Mouse (Mus musculus) right cerebral cortex, postnatal 14 days (tissue): Measurements from ENCODE around the gene Atp5h.
A peak's percentile ranks its signal among the peaks of the same experiment; 100 is the strongest.

Experiments
- DNase-seq: peaks from one replicate; pipeline ENCODE4 v3.0.0; 2022

Gene Atp5h

GRCm38 (mm10) chr11:115435596-115436337 is 16.0 kb upstream of the Atp5h start:
- no peak for DNase-seq

- no peak for DNase-seq
Measured at GRCm38 (mm10) chr11:115433342-115433741, 13.6 kb upstream of the Atp5h start.

- DNase-seq, result no peak
Measured at GRCm38 (mm10) chr11:115432814-115433213, 13.1 kb upstream of the Atp5h start.

- no peak for DNase-seq
Measured at GRCm38 (mm10) chr11:115430561-115430960, 10.8 kb upstream of the Atp5h start.

- peak; percentile 53 for DNase-seq
Measured at GRCm38 (mm10) chr11:115429307-115429706, 9.5 kb upstream of the Atp5h start.

- DNase-seq, result peak; percentile 71
Measured at GRCm38 (mm10) chr11:115427482-115428331, 7.9 kb upstream of the Atp5h start.

GRCm38 (mm10) chr11:115425671-115426070 is 5.9 kb upstream of the Atp5h start:
- no peak for DNase-seq

GRCm38 (mm10) chr11:115424666-115425065 is 4.9 kb upstream of the Atp5h start:
- DNase-seq, result no peak

- DNase-seq, result no peak
Measured at GRCm38 (mm10) chr11:115423091-115423490, 3.3 kb upstream of the Atp5h start.

- DNase-seq, result no peak
Measured at GRCm38 (mm10) chr11:115421972-115422371, 2.2 kb upstream of the Atp5h start.

GRCm38 (mm10) chr11:115421328-115421727 is 1.6 kb upstream of the Atp5h start:
- DNase-seq, result no peak

GRCm38 (mm10) chr11:115420336-115421190 is 801 bp upstream of the Atp5h start:
- DNase-seq, result peak; percentile 52

GRCm38 (mm10) chr11:115409556-115409955 is 10.2 kb downstream of the Atp5h start:
- no peak for DNase-seq

- DNase-seq, result no peak
Measured at GRCm38 (mm10) chr11:115408266-115408920, 11.4 kb downstream of the Atp5h start.

GRCm38 (mm10) chr11:115406858-115407401 is 12.8 kb downstream of the Atp5h start:
- no peak for DNase-seq

- DNase-seq, result no peak
Measured at GRCm38 (mm10) chr11:115405723-115406122, 14.0 kb downstream of the Atp5h start.

GRCm38 (mm10) chr11:115403338-115404124 is 16.2 kb downstream of the Atp5h start, which contains the start of gene Mrpl58:
Gene Mrpl58, plus strand, starts transcription at chr11:115403752.
- DNase-seq, result peak; percentile 85

GRCm38 (mm10) chr11:115400630-115401391 is 19.0 kb downstream of the Atp5h start:
- peak; percentile 23 for DNase-seq

- DNase-seq, result no peak
Measured at GRCm38 (mm10) chr11:115400126-115400525, 19.6 kb downstream of the Atp5h start.

GRCm38 (mm10) chr11:115398085-115398484 is 21.7 kb downstream of the Atp5h start:
- no peak for DNase-seq
